Mouse (Mus musculus) erythroblast, adult 5-6 weeks (primary cell): Measurements from ENCODE around the gene Rcsd1. TPM values are rescaled to one million over a fixed set of nuclear protein-coding genes. Genes with fewer than 3 reads are reported as not detected.

Experiments used
- ATAC-seq: replicated peaks from 2 replicates; pipeline ENCODE4 v1.8.0; 2016; ENCODE audit warnings: moderate number of reproducible peaks, mild to moderate bottlenecking, moderate TSS enrichment, inconsistent platforms; ENCODE audit not compliant: poor library complexity, low FRiP score, severe bottlenecking
- total RNA-seq, 2 experiments: library from RNA; stranded (forward) in 1 of 2; stranded (reverse) in 1 of 2; fragments of 150-400 nt in 1 of 2; fragments of 200-764, 138-1000 nt in 1 of 2; gene quantifications; 2 replicates each; pipeline versions ENCODE4 v1.2.3 to v1.2.4; 2015 to 2017; ENCODE audit warnings: low replicate concordance in 2 of 2

The Rcsd1 gene
- total RNA-seq, 2 experiments from 2014 or later = 20.0 to 27.2 TPM

GRCm38 (mm10) chr1:165636289-165636688 is 73.3 kb downstream of the Rcsd1 start:
- no peak for ATAC-seq

- no peak for ATAC-seq
Observed at GRCm38 (mm10) chr1:165635055-165635897, 74.3 kb downstream of the Rcsd1 start.

- peak; percentile 100 for ATAC-seq
Observed at GRCm38 (mm10) chr1:165634151-165634884, 75.2 kb downstream of the Rcsd1 start, which contains the start of gene Mpzl1. Gene Mpzl1 (minus strand): TSS chr1:165634538.

GRCm38 (mm10) chr1:165633345-165633744 is 76.2 kb downstream of the Rcsd1 start:
- no peak for ATAC-seq

GRCm38 (mm10) chr1:165631136-165631535 is 78.4 kb downstream of the Rcsd1 start:
- ATAC-seq = no peak

GRCm38 (mm10) chr1:165629975-165630374 is 79.6 kb downstream of the Rcsd1 start:
- ATAC-seq = no peak

- no peak for ATAC-seq
Observed at GRCm38 (mm10) chr1:165628603-165629002, 81.0 kb downstream of the Rcsd1 start.

GRCm38 (mm10) chr1:165625896-165626295 is 83.7 kb downstream of the Rcsd1 start:
- no peak for ATAC-seq

GRCm38 (mm10) chr1:165625058-165625457 is 84.5 kb downstream of the Rcsd1 start:
- no peak for ATAC-seq

- ATAC-seq = no peak
Observed at GRCm38 (mm10) chr1:165618201-165618624, 91.3 kb downstream of the Rcsd1 start.

- no peak for ATAC-seq
Observed at GRCm38 (mm10) chr1:165617166-165617891, 92.2 kb downstream of the Rcsd1 start.

GRCm38 (mm10) chr1:165616652-165617051 is 92.9 kb downstream of the Rcsd1 start:
- no peak for ATAC-seq

- no peak for ATAC-seq
Observed at GRCm38 (mm10) chr1:165614793-165615192, 94.8 kb downstream of the Rcsd1 start.

- ATAC-seq = no peak
Observed at GRCm38 (mm10) chr1:165613926-165614325, 95.6 kb downstream of the Rcsd1 start.

- ATAC-seq = no peak
Observed at GRCm38 (mm10) chr1:165612714-165613113, 96.8 kb downstream of the Rcsd1 start.

- no peak for ATAC-seq
Observed at GRCm38 (mm10) chr1:165610321-165610999, 99.1 kb downstream of the Rcsd1 start.

GRCm38 (mm10) chr1:165609495-165610320 is 99.8 kb downstream of the Rcsd1 start:
- ATAC-seq = no peak

GRCm38 (mm10) chr1:165608904-165609303 is 100.7 kb downstream of the Rcsd1 start:
- ATAC-seq = no peak

GRCm38 (mm10) chr1:165605774-165606173 is 103.8 kb downstream of the Rcsd1 start:
- ATAC-seq = no peak
